Mouse (Mus musculus) hindbrain, embryonic 16.5 days (tissue): ENCODE results near the gene Tfe3. TPM values are rescaled to one million over a fixed set of nuclear protein-coding genes. Genes with fewer than 3 reads are reported as not detected.

ENCODE experiments used
- ATAC-seq: fragments of 200-750 bp; cut with Nextera tagmentation; 2 replicates; pipeline ENCODE4 v1.8.0; 2017; ENCODE audit warnings: moderate TSS enrichment, moderate library complexity
- H3K27ac ChIP-seq: fragments of 300-500 bp; sonication (generic); 2 replicates; pipeline ENCODE4 v1.5.1; 2014; ENCODE audit warnings: low read depth, mild to moderate bottlenecking, control low read depth, low read length, moderate library complexity
- H3K27me3 ChIP-seq: fragments of 300-500 bp; sonication (generic); replicated peaks from 2 replicates; pipeline ENCODE4 v1.6.1; 2014; ENCODE audit warnings: low read length; ENCODE audit not compliant: control insufficient read depth, insufficient read depth
- H3K36me3 ChIP-seq: fragments of 300-500 bp; sonication (generic); 2 replicates; pipeline ENCODE4 v1.6.1; 2014; ENCODE audit warnings: mild to moderate bottlenecking, low read length, moderate library complexity, mixed read lengths; ENCODE audit not compliant: control insufficient read depth, insufficient read depth
- H3K4me1 ChIP-seq: fragments of 300-500 bp; sonication (generic); 2 replicates; pipeline ENCODE4 v1.6.1; 2014; ENCODE audit warnings: low read depth, low read length; ENCODE audit not compliant: control insufficient read depth, insufficient read depth
- H3K4me2 ChIP-seq: fragments of 300-500 bp; sonication (generic); 2 replicates; pipeline ENCODE4 v1.6.1; 2014; ENCODE audit warnings: mild to moderate bottlenecking, low read length, control low read depth, moderate library complexity
- H3K4me3 ChIP-seq: fragments of 300-500 bp; sonication (generic); 2 replicates; pipeline ENCODE4 v1.5.1; 2014; ENCODE audit warnings: mild to moderate bottlenecking, low read length, control low read depth, moderate library complexity
- H3K9ac ChIP-seq: fragments of 300-500 bp; sonication (generic); 2 replicates; pipeline ENCODE4 v1.6.1; 2014; ENCODE audit warnings: low read depth, mild to moderate bottlenecking, control low read depth, low read length, moderate library complexity
- H3K9me3 ChIP-seq: fragments of 300-500 bp; sonication (generic); 2 replicates; pipeline ENCODE4 v1.6.1; 2014; ENCODE audit warnings: mild to moderate bottlenecking, low read length, moderate library complexity; ENCODE audit not compliant: control insufficient read depth
- WGBS: fragments of 180-500 bp; shearing (Covaris S2); extraction: QIAGEN DNeasy Blood & Tissue Kit; methylation state at CpG from one replicate; pipeline ENCODE4 v1.1.7; 2014; 5-methylcytosine and 5-hydroxymethylcytosine counted together
- polyA plus RNA-seq: library from polyadenylated mRNA; unstranded; fragments of >200 nt; fragmentation: Nextera tagmentation; extraction: Ambion mirVana; gene quantifications from 2 replicates; pipeline ENCODE4 v1.2.1, GENCODE M21; 2015

The Tfe3 gene
- polyA plus RNA-seq, 1 experiment from 2014 or later: 20.4 TPM

GRCm38 (mm10) chrX:7725841-7726240, 36.5 kb upstream of the Tfe3 start:
- Histone ChIP-seq H3K27ac (no peak overlapping the region), H3K36me3 (peaks cover 2% of the 10 kb centered on the region; the same call in 1 of the 2 replicates), H3K4me2 (no peak overlapping the region), H3K4me3 (no peak overlapping the region), H3K9ac (no peak overlapping the region), H3K27me3 (no peaks in the 10 kb centered on the region), H3K4me1 (peaks cover 7% of the 10 kb centered on the region), H3K9me3 (no peaks in the 10 kb centered on the region; the same call in 1 of the 2 replicates)
- 82% methylated on average over 12 of the region's 12 CpGs for WGBS
- no peak for ATAC-seq

GRCm38 (mm10) chrX:7727176-7727575, 35.2 kb upstream of the Tfe3 start:
- peaks cover 7% of the 10 kb centered on the region for H3K4me1 ChIP-seq
- no peak for ATAC-seq
- no peak overlapping the region for H3K4me2 ChIP-seq
- no peak overlapping the region for H3K9ac ChIP-seq
- H3K4me3 ChIP-seq: no peak overlapping the region
- 94% methylated on average over 13 of the region's 13 CpGs for WGBS
- no peak overlapping the region for H3K27ac ChIP-seq
- H3K36me3 ChIP-seq: peaks cover 2% of the 10 kb centered on the region; the same call in 1 of the 2 replicates
- H3K9me3 ChIP-seq: no peaks in the 10 kb centered on the region; the same call in 1 of the 2 replicates
- no peaks in the 10 kb centered on the region for H3K27me3 ChIP-seq

GRCm38 (mm10) chrX:7728215-7728921, 34.0 kb upstream of the Tfe3 start, which contains the start of gene Praf2:
TSS of gene Praf2 (plus strand) at chrX:7728439.
- H3K9me3 ChIP-seq: no peaks in the 10 kb centered on the region; the same call in 1 of the 2 replicates
- H3K9ac ChIP-seq: peak within 1 kb of the TSS; percentile 70
- no peaks in the 10 kb centered on the region for H3K27me3 ChIP-seq
- H3K27ac ChIP-seq: peak within 1 kb of the TSS; percentile 75
- H3K4me3 ChIP-seq: peak within 1 kb of the TSS; percentile 49
- H3K4me2 ChIP-seq: peak within 1 kb of the TSS; percentile 59
- peaks cover 2% of the 10 kb centered on the region; the same call in 1 of the 2 replicates for H3K36me3 ChIP-seq
- peaks cover 3% of the 10 kb centered on the region for H3K4me1 ChIP-seq
- WGBS: 15% methylated on average over 40 of the region's 42 CpGs
- peak; percentile 96 for ATAC-seq

- peaks cover 3% of the 10 kb centered on the region for H3K4me1 ChIP-seq
- WGBS: 39% methylated on average over 4 of the region's 4 CpGs
- ATAC-seq: no peak
- no peaks in the 10 kb centered on the region; the same call in 1 of the 2 replicates for H3K9me3 ChIP-seq
- peak overlapping the region; percentile 70 for H3K9ac ChIP-seq
- H3K27ac ChIP-seq: peak overlapping the region; percentile 75; the same call in 1 of the 2 replicates
- no peaks in the 10 kb centered on the region for H3K27me3 ChIP-seq
- peaks cover 2% of the 10 kb centered on the region; the same call in 1 of the 2 replicates for H3K36me3 ChIP-seq
- H3K4me2 ChIP-seq: peak overlapping the region; percentile 59
- peak overlapping the region; percentile 49 for H3K4me3 ChIP-seq
These were observed 33.5 kb upstream of the Tfe3 start for GRCm38 (mm10) chrX:7728922-7729265.

- no peak overlapping the region for H3K4me3 ChIP-seq
- ATAC-seq: no peak
- H3K36me3 ChIP-seq: peaks cover 2% of the 10 kb centered on the region
- no peak overlapping the region for H3K4me2 ChIP-seq
- WGBS: 29% methylated on average over 22 of the region's 26 CpGs
- no peaks in the 10 kb centered on the region for H3K27me3 ChIP-seq
- no peaks in the 10 kb centered on the region for H3K4me1 ChIP-seq
- no peaks in the 10 kb centered on the region for H3K9me3 ChIP-seq
- no peak overlapping the region for H3K27ac ChIP-seq
- H3K9ac ChIP-seq: no peak overlapping the region
These were observed 28.7 kb upstream of the Tfe3 start for GRCm38 (mm10) chrX:7733571-7734156.

- peak; percentile 41; the same call in 1 of the 2 replicates for ATAC-seq
- H3K27me3 ChIP-seq: no peaks in the 10 kb centered on the region
- no peak overlapping the region for H3K27ac ChIP-seq
- no peak overlapping the region for H3K4me2 ChIP-seq
- H3K4me3 ChIP-seq: no peak overlapping the region
- peaks cover 2% of the 10 kb centered on the region; the same call in 1 of the 2 replicates for H3K36me3 ChIP-seq
- no peaks in the 10 kb centered on the region for H3K9me3 ChIP-seq
- 76% methylated on average over 13 of the region's 14 CpGs for WGBS
- H3K9ac ChIP-seq: no peak overlapping the region
- H3K4me1 ChIP-seq: no peaks in the 10 kb centered on the region
These were observed 22.9 kb upstream of the Tfe3 start for GRCm38 (mm10) chrX:7739336-7740081.

- no peaks in the 10 kb centered on the region for H3K4me1 ChIP-seq
- no peak for ATAC-seq
- H3K9me3 ChIP-seq: no peaks in the 10 kb centered on the region
- no peak overlapping the region for H3K9ac ChIP-seq
- H3K4me3 ChIP-seq: no peak overlapping the region
- H3K27me3 ChIP-seq: no peaks in the 10 kb centered on the region
- no peak overlapping the region for H3K27ac ChIP-seq
- WGBS: 78% methylated on average over 10 of the region's 10 CpGs
- peaks cover 2% of the 10 kb centered on the region; the same call in 1 of the 2 replicates for H3K36me3 ChIP-seq
- H3K4me2 ChIP-seq: no peak overlapping the region
These were observed 22.1 kb upstream of the Tfe3 start for GRCm38 (mm10) chrX:7740082-7740819.

GRCm38 (mm10) chrX:7741103-7741502, 21.3 kb upstream of the Tfe3 start:
- peaks cover 2% of the 10 kb centered on the region; the same call in 1 of the 2 replicates for H3K36me3 ChIP-seq
- H3K4me1 ChIP-seq: no peaks in the 10 kb centered on the region
- no peaks in the 10 kb centered on the region for H3K9me3 ChIP-seq
- WGBS: 81% methylated on average over 5 of the region's 5 CpGs
- no peak overlapping the region for H3K4me2 ChIP-seq
- no peak for ATAC-seq
- no peak overlapping the region for H3K4me3 ChIP-seq
- no peak overlapping the region for H3K27ac ChIP-seq
- no peak overlapping the region for H3K9ac ChIP-seq
- no peaks in the 10 kb centered on the region for H3K27me3 ChIP-seq
